Mouse (Mus musculus) embryo, embryonic 11.5 days (tissue): ENCODE results near the gene Gm3298.
"Not testable (repeated sequence)": the region's sequence is repeated elsewhere in the genome, so short reads cannot be mapped to it uniquely, and the experiment has no call there.

ENCODE experiments used
- DNase-seq: peaks from one replicate; pipeline ENCODE4 v3.0.0-alpha.2; 2012; ENCODE audit warnings: low read depth, low spot score

Gene Gm3298

DNA sequence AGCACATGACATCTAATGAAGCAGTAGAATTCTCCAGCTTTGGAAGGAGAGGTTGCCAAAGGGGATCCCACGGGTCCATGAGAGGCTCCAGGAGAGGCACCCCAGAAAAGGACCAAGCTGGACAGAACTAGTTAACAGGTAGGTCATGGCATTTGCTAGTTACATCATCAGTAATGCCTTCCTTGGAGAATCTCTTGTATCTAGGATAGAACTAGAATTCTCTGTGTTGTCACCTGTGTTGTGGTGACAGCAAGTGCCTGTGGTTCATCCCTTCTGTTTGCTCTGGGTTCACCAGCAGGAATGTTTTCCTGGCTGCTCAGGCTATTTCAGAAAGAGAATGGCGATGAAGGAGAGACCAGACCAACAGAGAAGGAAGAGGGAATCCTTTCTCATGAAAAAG lies at the start of gene Gm3298:
TSS of gene Gm3298 (plus strand) at position 301 of the 400 bp plus-strand sequence.
- not testable (repeated sequence) for DNase-seq

DNA sequence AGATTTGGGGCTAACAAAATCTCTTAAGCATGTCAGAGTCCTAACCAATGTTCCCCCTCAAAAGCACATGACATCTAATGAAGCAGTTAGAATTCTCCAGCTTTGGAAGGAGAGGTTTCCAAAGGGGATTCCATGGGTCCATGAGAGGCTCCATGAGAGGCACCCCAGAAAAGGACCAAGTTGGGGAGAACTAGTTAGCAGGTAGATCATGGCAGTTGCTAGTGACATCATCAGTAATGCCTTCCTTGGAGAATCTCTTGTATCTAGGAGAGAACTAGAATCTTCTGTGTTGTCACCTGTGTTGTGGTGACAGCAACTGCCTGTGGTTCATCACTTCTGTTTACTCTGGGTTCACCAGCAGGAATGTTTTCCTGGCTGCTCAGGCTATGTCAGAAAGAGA lies 32.1 kb upstream of the Gm3298 start, which contains the start of gene Gm8297:
TSS of gene Gm8297 (plus strand) at position 301 of the 400 bp plus-strand sequence.
- DNase-seq: not testable (repeated sequence)

DNA sequence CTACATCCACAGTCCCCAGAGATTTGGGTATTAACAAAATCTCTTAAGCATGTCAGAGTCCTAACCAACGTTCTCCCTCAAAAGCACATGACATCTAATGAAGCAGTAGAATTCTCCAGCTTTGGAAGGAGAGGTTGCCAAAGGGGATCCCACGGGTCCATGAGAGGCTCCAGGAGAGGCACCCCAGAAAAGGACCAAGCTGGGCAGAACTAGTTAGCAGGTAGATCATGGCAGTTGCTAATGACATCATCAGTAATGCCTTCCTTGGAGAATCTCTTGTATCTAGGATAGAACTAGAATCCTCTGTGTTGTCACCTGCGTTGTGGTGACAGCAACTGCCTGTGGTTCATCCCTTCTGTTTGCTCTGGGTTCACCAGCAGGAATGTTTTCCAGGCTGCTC lies 34.6 kb downstream of the Gm3298 start, which contains the start of gene 4930555G01Rik:
TSS of gene 4930555G01Rik (plus strand) at position 301 of the 400 bp plus-strand sequence.
- not testable (repeated sequence) for DNase-seq
